In the genomic region with DNA sequence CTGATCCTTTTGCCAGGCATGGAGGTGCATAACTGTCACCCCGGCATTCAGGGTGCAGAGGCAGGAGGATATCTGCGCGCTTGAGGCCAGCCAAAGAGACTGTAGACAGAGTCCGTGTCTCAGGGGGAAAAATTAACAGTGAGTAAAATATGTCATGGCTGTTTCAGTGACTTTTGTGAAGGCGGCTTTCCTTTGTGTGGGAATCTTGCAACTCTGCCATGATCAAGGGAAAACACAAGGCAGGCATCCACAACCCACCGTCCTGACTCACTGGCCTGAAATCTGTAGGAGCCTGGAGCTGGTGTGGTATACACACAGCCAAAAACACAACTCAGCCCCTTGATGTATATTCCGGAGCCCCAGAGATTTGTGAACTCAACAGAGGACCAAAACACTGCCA, we compare ENCODE assay signal across 37 mouse cellular contexts. TPM values are rescaled to one million over a fixed set of nuclear protein-coding genes. Genes with fewer than 3 reads are reported as not detected.
"Had no signal": no experiment of that assay in that cellular context is flagged by ENCODE, and none has a peak within 500 bp of the region (broad histone marks: within the 10 kb centered on the region; RNA-seq: fewer than 3 reads in every experiment).

No protein-coding gene starts in this region.

- DNase-seq: left cerebral cortex, postnatal 4 days; liver; liver, embryonic 13.5 days; liver, postnatal 0 days; lung, adult 18-20 months; lung, adult 2 months; lung, embryonic 14.5 days; lung, postnatal 10 days; lung, postnatal 14 days; lung, postnatal 36 days; lung, postnatal 4 days; midbrain, embryonic 14.5 days had no signal

- H3K4me3 ChIP-seq: limb, embryonic 10.5 days; limb, embryonic 12.5 days; limb, embryonic 13.5 days; limb, embryonic 15.5 days; liver, embryonic 12.5 days; liver, embryonic 13.5 days; liver, embryonic 15.5 days; lung, embryonic 15.5 days; megakaryocyte, embryonic 14.5 days; midbrain, embryonic 10.5 days; midbrain, embryonic 12.5 days; midbrain, embryonic 13.5 days; midbrain, embryonic 15.5 days; myocyte; neural tube, embryonic 12.5 days; neural tube, embryonic 13.5 days had no signal

- H3K27ac ChIP-seq: limb, embryonic 10.5 days; limb, embryonic 12.5 days; limb, embryonic 13.5 days; limb, embryonic 15.5 days; liver, embryonic 12.5 days; liver, embryonic 13.5 days; liver, embryonic 14.5 days; liver, embryonic 15.5 days; lung, embryonic 15.5 days; macrophage; midbrain, embryonic 10.5 days; midbrain, embryonic 12.5 days; midbrain, embryonic 13.5 days; midbrain, embryonic 15.5 days; neural tube, embryonic 12.5 days; neural tube, embryonic 13.5 days had no signal

- H3K4me1 ChIP-seq: limb, embryonic 15.5 days; liver, embryonic 12.5 days; liver, embryonic 13.5 days; liver, embryonic 15.5 days; lung, embryonic 15.5 days; megakaryocyte, embryonic 14.5 days; midbrain, embryonic 12.5 days; midbrain, embryonic 13.5 days; midbrain, embryonic 15.5 days; neural tube, embryonic 12.5 days; neural tube, embryonic 13.5 days had no signal

- ATAC-seq: liver, embryonic 12.5 days; liver, postnatal 0 days; lung, postnatal 0 days; midbrain, embryonic 13.5 days; midbrain, embryonic 15.5 days; midbrain, embryonic 16.5 days had no signal

- H3K36me3 ChIP-seq: limb, embryonic 10.5 days; limb, embryonic 12.5 days; limb, embryonic 13.5 days; limb, embryonic 15.5 days; liver, embryonic 12.5 days; liver, embryonic 13.5 days; liver, embryonic 15.5 days; lung, embryonic 15.5 days; midbrain, embryonic 10.5 days; midbrain, embryonic 12.5 days; midbrain, embryonic 13.5 days; midbrain, embryonic 15.5 days; neural tube, embryonic 12.5 days; neural tube, embryonic 13.5 days had no signal

- H3K9me3 ChIP-seq: limb, embryonic 10.5 days; limb, embryonic 12.5 days; limb, embryonic 13.5 days; limb, embryonic 15.5 days; liver, embryonic 12.5 days; liver, embryonic 13.5 days; liver, embryonic 15.5 days; lung, embryonic 15.5 days; midbrain, embryonic 10.5 days; midbrain, embryonic 12.5 days; midbrain, embryonic 13.5 days; midbrain, embryonic 15.5 days; neural tube, embryonic 12.5 days; neural tube, embryonic 13.5 days had no signal

- H3K4me2 ChIP-seq: limb, embryonic 12.5 days; limb, embryonic 13.5 days; limb, embryonic 15.5 days; liver, embryonic 11.5 days; liver, embryonic 12.5 days; liver, embryonic 13.5 days; liver, embryonic 15.5 days; lung, embryonic 14.5 days; lung, embryonic 15.5 days; midbrain, embryonic 11.5 days; midbrain, embryonic 12.5 days; midbrain, embryonic 13.5 days; midbrain, embryonic 15.5 days; neural tube, embryonic 12.5 days; neural tube, embryonic 13.5 days had no signal

- H3K9ac ChIP-seq: limb, embryonic 12.5 days; limb, embryonic 13.5 days; limb, embryonic 15.5 days; liver, embryonic 12.5 days; liver, embryonic 13.5 days; liver, embryonic 14.5 days; liver, embryonic 15.5 days; liver, postnatal 0 days; lung, embryonic 14.5 days; lung, embryonic 15.5 days; midbrain, embryonic 12.5 days; midbrain, embryonic 13.5 days; midbrain, embryonic 15.5 days; neural tube, embryonic 12.5 days; neural tube, embryonic 13.5 days had no signal

RNA-seq across cellular contexts. Expression of a gene that starts 6.8 kb away (rescaled TPM):
- total RNA-seq: megakaryocyte, adult 5-6 weeks; megakaryocyte-erythroid progenitor cell, adult 5-6 weeks had no signal
- polyA plus RNA-seq: liver, adult 2 months; liver, embryonic 11.5 days; liver, embryonic 12.5 days; liver, embryonic 13.5 days; liver, embryonic 15.5 days; macrophage; myocyte; neural tube, embryonic 11.5 days had no signal
